23 mouse cellular contexts compared by ENCODE assay signal in the genomic region with DNA sequence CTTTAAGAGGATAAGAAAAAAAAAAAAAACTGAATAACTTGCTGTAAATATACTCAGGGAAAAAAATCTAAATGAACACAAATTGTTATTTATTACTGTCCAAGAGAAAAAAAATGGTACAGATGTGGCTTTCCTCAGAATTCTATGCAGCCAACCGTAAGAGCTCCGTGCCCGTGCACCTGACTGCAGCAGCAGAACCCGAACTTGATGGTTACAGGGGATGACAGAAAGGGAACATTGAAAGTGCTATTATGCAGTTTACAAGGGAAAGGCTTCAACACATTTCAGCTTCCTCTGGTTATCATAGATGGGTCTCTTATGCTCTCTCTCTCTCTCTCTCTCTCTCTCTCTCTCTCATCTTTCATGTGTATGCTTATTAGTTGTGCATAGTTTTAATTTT.
DNase-seq lines count a peak whose midpoint lies in the region; ATAC-seq and TF ChIP-seq lines count a peak whose summit lies in the region.
"Had no signal": no experiment of that assay in that cellular context is flagged by ENCODE, and none has a peak within 500 bp of the region (broad histone marks: within the 10 kb centered on the region; RNA-seq: fewer than 3 reads in every experiment).

No protein-coding gene starts in this region.

- no peaks in the 10 kb centered on the region for H3K4me1 ChIP-seq in embryonic facial prominence, embryonic 14.5 days (ENCODE audit: control insufficient read depth, insufficient read depth, low read length)
- no peaks in the 10 kb centered on the region for H3K4me1 ChIP-seq in embryonic facial prominence, embryonic 10.5 days
- peaks cover 55% of the 10 kb centered on the region for H3K4me1 ChIP-seq in midbrain, embryonic 13.5 days (replicated peaks)
- peaks cover 23% of the 10 kb centered on the region for H3K4me1 ChIP-seq in midbrain, embryonic 11.5 days (ENCODE audit: control insufficient read depth, insufficient read depth, low read length)
- H3K4me1 ChIP-seq in midbrain, postnatal 0 days (ENCODE audit: insufficient read depth, low read length), result no peaks in the 10 kb centered on the region
- H3K4me1 ChIP-seq: limb, embryonic 10.5 days had no signal

- no peak overlapping the region for H3K4me3 ChIP-seq in embryonic facial prominence, embryonic 14.5 days (ENCODE audit: low read depth, low read length)
- H3K4me3 ChIP-seq in embryonic facial prominence, embryonic 10.5 days, result no peak overlapping the region
- no peak overlapping the region for H3K4me3 ChIP-seq in midbrain, embryonic 13.5 days (replicated peaks)
- no peak overlapping the region for H3K4me3 ChIP-seq in midbrain, embryonic 11.5 days (ENCODE audit: low read depth, low read length)
- H3K4me3 ChIP-seq in midbrain, postnatal 0 days (ENCODE audit: low read depth, low read length), result no peak overlapping the region
- H3K4me3 ChIP-seq: erythroblast, embryonic 14.5 days; forebrain, embryonic 15.5 days; limb, embryonic 10.5 days; myocyte had no signal

- no peak overlapping the region for H3K9ac ChIP-seq in embryonic facial prominence, embryonic 14.5 days (ENCODE audit: low read depth, low read length)
- H3K9ac ChIP-seq in midbrain, embryonic 13.5 days (replicated peaks), result peak overlapping the region; percentile 56
- H3K9ac ChIP-seq in midbrain, embryonic 11.5 days (ENCODE audit: low read length), result no peak overlapping the region
- H3K9ac ChIP-seq in midbrain, postnatal 0 days (replicated peaks; ENCODE audit: low read length, poor library complexity, severe bottlenecking), result peak overlapping the region; percentile 44
- H3K9ac ChIP-seq: forebrain, embryonic 15.5 days had no signal

- H3K27me3 ChIP-seq in embryonic facial prominence, embryonic 14.5 days (replicated peaks; ENCODE audit: control insufficient read depth, insufficient read depth, low read length), result no peaks in the 10 kb centered on the region
- no peaks in the 10 kb centered on the region for H3K27me3 ChIP-seq in embryonic facial prominence, embryonic 10.5 days (replicated peaks; ENCODE audit: low read depth, poor library complexity, severe bottlenecking)
- H3K27me3 ChIP-seq in midbrain, embryonic 13.5 days, result no peaks in the 10 kb centered on the region
- no peaks in the 10 kb centered on the region for H3K27me3 ChIP-seq in midbrain, embryonic 11.5 days (ENCODE audit: control insufficient read depth, insufficient read depth, low read length)
- H3K27me3 ChIP-seq in midbrain, postnatal 0 days (ENCODE audit: insufficient read depth, low read length), result no peaks in the 10 kb centered on the region
- H3K27me3 ChIP-seq: forebrain, embryonic 15.5 days had no signal

- peak; percentile 46 for DNase-seq in embryonic facial prominence, embryonic 14.5 days (ENCODE audit: low spot score)
- no peak for DNase-seq in embryonic facial prominence, embryonic 10.5 days (ENCODE audit: low spot score)
- DNase-seq in midbrain, embryonic 11.5 days (ENCODE audit: low spot score, missing footprints), result no peak
- peak; percentile 49 for DNase-seq in midbrain, postnatal 0 days (ENCODE audit: low spot score)
- DNase-seq in cerebellum, adult 11 months, result no peak
- no peak for DNase-seq in B cell, adult 2 months
- DNase-seq in kidney, adult 9 months, result no peak
- DNase-seq: adrenal gland, postnatal 14 days; cerebellum, adult 18-20 months; cerebellum, postnatal 25 days; kidney, adult 11 months; kidney, postnatal 25 days; lung, adult 18-20 months; lung, postnatal 14 days; right cerebral cortex, postnatal 25 days; thymus, postnatal 36 days had no signal

- no peak overlapping the region for H3K27ac ChIP-seq in embryonic facial prominence, embryonic 14.5 days (replicated peaks; ENCODE audit: low read depth, low read length)
- H3K27ac ChIP-seq in embryonic facial prominence, embryonic 10.5 days (replicated peaks), result no peak overlapping the region
- H3K27ac ChIP-seq in midbrain, embryonic 13.5 days, result peak overlapping the region; percentile 85
- H3K27ac ChIP-seq in midbrain, embryonic 11.5 days (ENCODE audit: low read depth, low read length), result no peak overlapping the region; the same call in 1 of the 2 replicates
- peak overlapping the region; percentile 91 for H3K27ac ChIP-seq in midbrain, postnatal 0 days (ENCODE audit: low read depth, low read length)
- H3K27ac ChIP-seq: forebrain, embryonic 15.5 days; limb, embryonic 10.5 days had no signal

- no peaks in the 10 kb centered on the region for H3K9me3 ChIP-seq in embryonic facial prominence, embryonic 14.5 days (ENCODE audit: control insufficient read depth, low read length)
- H3K9me3 ChIP-seq in embryonic facial prominence, embryonic 10.5 days, result no peaks in the 10 kb centered on the region
- no peaks in the 10 kb centered on the region for H3K9me3 ChIP-seq in midbrain, embryonic 13.5 days
- no peaks in the 10 kb centered on the region for H3K9me3 ChIP-seq in midbrain, embryonic 11.5 days (ENCODE audit: control insufficient read depth, low read length)
- H3K9me3 ChIP-seq in midbrain, postnatal 0 days (ENCODE audit: low read length), result no peaks in the 10 kb centered on the region
- H3K9me3 ChIP-seq: forebrain, embryonic 15.5 days; limb, embryonic 10.5 days had no signal

- no peaks in the 10 kb centered on the region for H3K36me3 ChIP-seq in embryonic facial prominence, embryonic 14.5 days (ENCODE audit: control insufficient read depth, insufficient read depth, low read length)
- no peaks in the 10 kb centered on the region for H3K36me3 ChIP-seq in embryonic facial prominence, embryonic 10.5 days (replicated peaks)
- no peaks in the 10 kb centered on the region for H3K36me3 ChIP-seq in midbrain, embryonic 13.5 days
- H3K36me3 ChIP-seq in midbrain, embryonic 11.5 days (ENCODE audit: control insufficient read depth, insufficient read depth, low read length), result no peaks in the 10 kb centered on the region
- H3K36me3 ChIP-seq in midbrain, postnatal 0 days (ENCODE audit: insufficient read depth, low read length), result no peaks in the 10 kb centered on the region
- H3K36me3 ChIP-seq: forebrain, embryonic 15.5 days; limb, embryonic 10.5 days had no signal

- TF ChIP-seq CTCF in midbrain, postnatal 0 days (IDR thresholded peaks at IDR 0.05), result no peak

- no peak for ATAC-seq in embryonic facial prominence, embryonic 14.5 days (ENCODE audit: low read depth)
- ATAC-seq in midbrain, embryonic 13.5 days, result no peak
- no peak; the same call in 1 of the 2 replicates for ATAC-seq in midbrain, embryonic 11.5 days (ENCODE audit: low FRiP score)
- ATAC-seq in midbrain, postnatal 0 days (ENCODE audit: low FRiP score), result peak; percentile 64
- ATAC-seq: activated CD4-positive, CD25-positive, alpha-beta regulatory T cell, adult 4 months; CD4-positive, CD25-positive, alpha-beta regulatory T cell, adult 4 months; forebrain, embryonic 15.5 days had no signal

- H3K4me2 ChIP-seq in embryonic facial prominence, embryonic 14.5 days (ENCODE audit: low read depth, low read length), result no peak overlapping the region
- H3K4me2 ChIP-seq in midbrain, embryonic 13.5 days (replicated peaks), result no peak overlapping the region
- no peak overlapping the region for H3K4me2 ChIP-seq in midbrain, embryonic 11.5 days
- H3K4me2 ChIP-seq in midbrain, postnatal 0 days (ENCODE audit: low read depth, low read length, poor library complexity, severe bottlenecking), result peak overlapping the region; percentile 20; the same call in 1 of the 2 replicates
- H3K4me2 ChIP-seq: forebrain, embryonic 15.5 days had no signal

- 71% methylated on average over 4 of the region's 4 CpGs for WGBS in embryonic facial prominence, embryonic 14.5 days
- 74% methylated on average over 4 of the region's 4 CpGs for WGBS in embryonic facial prominence, embryonic 10.5 days
- 30% methylated on average over 4 of the region's 4 CpGs for WGBS in midbrain, embryonic 13.5 days
- WGBS in midbrain, embryonic 11.5 days, result 43% methylated on average over 4 of the region's 4 CpGs
- 22% methylated on average over 4 of the region's 4 CpGs for WGBS in midbrain, postnatal 0 days

Comparison
In these comparisons a context has a peak if more than half of its experiments do, and no peak if none do; other contexts are left out.
1. DNase-seq: peak in embryonic facial prominence, embryonic 14.5 days (single experiment) and midbrain, postnatal 0 days (single experiment); none in embryonic facial prominence, embryonic 10.5 days (single experiment), midbrain, embryonic 11.5 days (single experiment), cerebellum, adult 11 months (single experiment), B cell, adult 2 months (0 of 2) and kidney, adult 9 months (single experiment).
2. H3K27ac ChIP-seq: peak in midbrain, embryonic 13.5 days (single experiment) and midbrain, postnatal 0 days (single experiment); none in embryonic facial prominence, embryonic 14.5 days (single experiment), embryonic facial prominence, embryonic 10.5 days (single experiment) and midbrain, embryonic 11.5 days (single experiment).
3. H3K9ac ChIP-seq: peak in midbrain, embryonic 13.5 days (single experiment) and midbrain, postnatal 0 days (single experiment); none in embryonic facial prominence, embryonic 14.5 days (single experiment) and midbrain, embryonic 11.5 days (single experiment).